Mouse (Mus musculus): ENCODE data around the gene Exoc6b. TPM values are rescaled to one million over a fixed set of nuclear protein-coding genes. Genes with fewer than 3 reads are reported as not detected.

Exoc6b gene
- polyA plus RNA-seq, 1 experiment = 42.5 TPM

GRCm38 (mm10) chr6:84845665-84846064, 223.6 kb downstream of the Exoc6b start:
- no peaks in the 10 kb centered on the region for H3K27me3 ChIP-seq (ENCODE audit: control insufficient read depth, insufficient read depth, low read length)
- 77% methylated on average over 7 of the region's 7 CpGs for WGBS
- no peak for TF ChIP-seq POLR2A (IDR thresholded peaks at IDR 0.05; ENCODE audit: borderline replicate concordance, insufficient read depth, low read length)
- TF ChIP-seq CTCF (IDR thresholded peaks at IDR 0.05; ENCODE audit: borderline replicate concordance, insufficient read depth, low read depth, low read length) = no peak
- no peaks in the 10 kb centered on the region for H3K4me1 ChIP-seq (ENCODE audit: control insufficient read depth, insufficient read depth, low read length)
- no peak overlapping the region for H3K27ac ChIP-seq (ENCODE audit: insufficient read depth, low read length)
- no peak overlapping the region for H3K4me3 ChIP-seq (replicated peaks; ENCODE audit: insufficient read depth, low read depth, low read length)
- no peak for DNase-seq

- Histone ChIP-seq H3K27me3 (ENCODE audit: control insufficient read depth, insufficient read depth, low read length) (no peaks in the 10 kb centered on the region), H3K4me3 (replicated peaks; ENCODE audit: insufficient read depth, low read depth, low read length) (no peak overlapping the region), H3K4me1 (ENCODE audit: control insufficient read depth, insufficient read depth, low read length) (no peaks in the 10 kb centered on the region), H3K27ac (ENCODE audit: insufficient read depth, low read length) (no peak overlapping the region)
- TF ChIP-seq CTCF (IDR thresholded peaks at IDR 0.05; ENCODE audit: borderline replicate concordance, insufficient read depth, low read depth, low read length) (no peak), POLR2A (IDR thresholded peaks at IDR 0.05; ENCODE audit: borderline replicate concordance, insufficient read depth, low read length) (no peak)
- DNase-seq = no peak
Measured at GRCm38 (mm10) chr6:84841138-84841537, 228.2 kb downstream of the Exoc6b start.

DNA sequence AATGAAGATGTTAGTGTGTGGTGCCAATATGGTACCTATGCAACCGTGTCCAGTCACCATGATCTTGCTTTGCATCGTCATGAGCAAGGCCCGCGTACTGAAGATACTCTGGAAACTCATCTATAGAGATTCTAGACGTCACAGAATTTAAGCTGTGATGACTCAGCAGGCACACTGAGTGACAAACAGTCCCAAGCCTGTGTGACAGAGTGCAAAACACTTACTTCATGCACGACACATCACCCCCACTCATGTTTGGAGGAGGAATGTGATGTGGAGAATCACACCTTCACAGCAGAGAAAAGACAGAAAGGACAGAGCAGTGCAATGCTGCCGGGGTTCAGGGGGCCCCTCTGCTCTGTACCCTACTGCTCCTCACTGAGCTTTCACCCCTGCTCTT, 261.8 kb downstream of the Exoc6b start:
- no peaks in the 10 kb centered on the region for H3K4me1 ChIP-seq (ENCODE audit: control insufficient read depth, insufficient read depth, low read length)
- no peak overlapping the region for H3K4me3 ChIP-seq (replicated peaks; ENCODE audit: insufficient read depth, low read depth, low read length)
- no peak for TF ChIP-seq CTCF (IDR thresholded peaks at IDR 0.05; ENCODE audit: borderline replicate concordance, insufficient read depth, low read depth, low read length)
- no peak for TF ChIP-seq POLR2A (IDR thresholded peaks at IDR 0.05; ENCODE audit: borderline replicate concordance, insufficient read depth, low read length)
- no peak for DNase-seq
- no peak overlapping the region for H3K27ac ChIP-seq (ENCODE audit: insufficient read depth, low read length)
- no peaks in the 10 kb centered on the region for H3K27me3 ChIP-seq (ENCODE audit: control insufficient read depth, insufficient read depth, low read length)
- 87% methylated on average over 7 of the region's 7 CpGs for WGBS

- no peak for DNase-seq
- TF ChIP-seq POLR2A (IDR thresholded peaks at IDR 0.05; ENCODE audit: borderline replicate concordance, insufficient read depth, low read length) = no peak
- no peak for TF ChIP-seq CTCF (IDR thresholded peaks at IDR 0.05; ENCODE audit: borderline replicate concordance, insufficient read depth, low read depth, low read length)
- H3K27ac ChIP-seq (ENCODE audit: insufficient read depth, low read length) = no peak overlapping the region
- no peaks in the 10 kb centered on the region for H3K4me1 ChIP-seq (ENCODE audit: control insufficient read depth, insufficient read depth, low read length)
- WGBS = 13% methylated on average over 2 of the region's 2 CpGs
- no peak overlapping the region for H3K4me3 ChIP-seq (replicated peaks; ENCODE audit: insufficient read depth, low read depth, low read length)
- no peaks in the 10 kb centered on the region for H3K27me3 ChIP-seq (ENCODE audit: control insufficient read depth, insufficient read depth, low read length)
Measured at GRCm38 (mm10) chr6:84806132-84806730, 263.1 kb downstream of the Exoc6b start.

DNA sequence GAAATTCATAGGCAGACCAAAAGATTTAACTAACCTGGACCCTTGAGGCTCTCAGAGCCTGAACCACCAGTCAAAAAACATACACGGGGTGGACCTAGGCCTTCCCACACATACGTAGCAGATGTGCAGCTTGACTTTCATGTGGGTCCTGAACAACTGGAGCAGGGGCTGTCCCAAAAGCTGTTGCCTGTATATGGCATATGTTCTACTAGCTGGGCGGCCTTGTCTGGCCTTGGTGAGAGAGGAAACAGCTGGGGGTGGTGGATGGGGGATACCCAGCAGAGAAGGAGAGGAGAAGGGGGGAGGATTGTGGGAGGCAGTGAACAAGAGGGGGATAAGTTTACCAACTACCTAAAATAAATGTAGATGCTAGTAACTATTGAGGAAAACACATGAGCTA, 270.6 kb downstream of the Exoc6b start:
- no peak overlapping the region for H3K27ac ChIP-seq (ENCODE audit: insufficient read depth, low read length)
- TF ChIP-seq CTCF (IDR thresholded peaks at IDR 0.05; ENCODE audit: borderline replicate concordance, insufficient read depth, low read depth, low read length) (no peak), POLR2A (IDR thresholded peaks at IDR 0.05; ENCODE audit: borderline replicate concordance, insufficient read depth, low read length) (no peak)
- H3K4me3 ChIP-seq (replicated peaks; ENCODE audit: insufficient read depth, low read depth, low read length) = no peak overlapping the region
- DNase-seq = no peak
- WGBS = 89% methylated on average over 3 of the region's 3 CpGs
- H3K4me1 ChIP-seq (ENCODE audit: control insufficient read depth, insufficient read depth, low read length) = no peaks in the 10 kb centered on the region
- no peaks in the 10 kb centered on the region for H3K27me3 ChIP-seq (ENCODE audit: control insufficient read depth, insufficient read depth, low read length)

DNA sequence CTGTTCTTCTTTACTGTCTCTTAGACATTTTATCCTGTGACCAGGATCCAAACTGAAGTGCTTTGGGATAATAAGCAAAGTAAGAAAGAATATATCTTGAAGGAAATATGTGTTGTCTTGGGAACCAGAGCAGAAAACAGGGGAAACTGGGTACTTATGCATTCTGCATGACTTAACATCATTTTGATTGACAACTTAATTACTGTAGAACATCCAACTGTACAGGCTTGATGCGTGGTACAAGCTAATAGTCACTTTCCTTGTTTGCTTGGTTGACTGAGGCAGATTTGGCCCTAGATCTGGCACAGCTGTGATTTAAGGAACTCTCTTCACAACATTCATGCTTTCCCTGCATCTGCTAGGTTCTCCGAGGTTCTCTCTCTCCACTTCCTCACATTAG, 285.3 kb downstream of the Exoc6b start:
- no peaks in the 10 kb centered on the region for H3K27me3 ChIP-seq (ENCODE audit: control insufficient read depth, insufficient read depth, low read length)
- no peaks in the 10 kb centered on the region for H3K4me1 ChIP-seq (ENCODE audit: control insufficient read depth, insufficient read depth, low read length)
- DNase-seq = no peak
- 62% methylated on average over 2 of the region's 2 CpGs for WGBS
- TF ChIP-seq POLR2A (IDR thresholded peaks at IDR 0.05; ENCODE audit: borderline replicate concordance, insufficient read depth, low read length) (no peak), CTCF (IDR thresholded peaks at IDR 0.05; ENCODE audit: borderline replicate concordance, insufficient read depth, low read depth, low read length) (no peak)
- H3K27ac ChIP-seq (ENCODE audit: insufficient read depth, low read length) = no peak overlapping the region
- no peak overlapping the region for H3K4me3 ChIP-seq (replicated peaks; ENCODE audit: insufficient read depth, low read depth, low read length)

DNA sequence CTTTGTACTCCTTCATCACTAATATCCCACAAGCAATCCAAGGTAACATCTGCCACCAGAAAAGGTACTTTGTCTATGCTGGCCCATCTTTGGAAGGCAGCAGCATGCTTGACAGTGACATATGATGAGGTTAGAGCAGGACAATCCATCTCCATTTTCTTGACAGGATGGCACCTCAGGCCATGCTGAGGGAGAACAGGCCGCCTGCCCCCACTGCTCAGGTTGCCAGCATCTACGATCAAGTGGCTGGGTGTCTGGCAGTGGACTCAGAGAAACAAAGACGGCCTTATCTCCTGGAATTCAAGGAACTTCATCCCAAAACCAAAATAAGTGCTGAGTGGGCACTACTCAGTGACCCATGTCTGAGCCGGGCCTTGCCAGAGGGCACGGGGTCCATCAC, 289.3 kb downstream of the Exoc6b start:
- 68% methylated on average over 5 of the region's 5 CpGs for WGBS
- TF ChIP-seq POLR2A (IDR thresholded peaks at IDR 0.05; ENCODE audit: borderline replicate concordance, insufficient read depth, low read length) (no peak), CTCF (IDR thresholded peaks at IDR 0.05; ENCODE audit: borderline replicate concordance, insufficient read depth, low read depth, low read length) (no peak)
- no peak for DNase-seq
- no peak overlapping the region for H3K27ac ChIP-seq (ENCODE audit: insufficient read depth, low read length)
- no peak overlapping the region for H3K4me3 ChIP-seq (replicated peaks; ENCODE audit: insufficient read depth, low read depth, low read length)
- H3K27me3 ChIP-seq (ENCODE audit: control insufficient read depth, insufficient read depth, low read length) = no peaks in the 10 kb centered on the region
- no peaks in the 10 kb centered on the region for H3K4me1 ChIP-seq (ENCODE audit: control insufficient read depth, insufficient read depth, low read length)

- TF ChIP-seq CTCF (IDR thresholded peaks at IDR 0.05; ENCODE audit: borderline replicate concordance, insufficient read depth, low read depth, low read length) (no peak), POLR2A (IDR thresholded peaks at IDR 0.05; ENCODE audit: borderline replicate concordance, insufficient read depth, low read length) (no peak)
- H3K27me3 ChIP-seq (ENCODE audit: control insufficient read depth, insufficient read depth, low read length) = no peaks in the 10 kb centered on the region
- 86% methylated on average over 5 of the region's 5 CpGs for WGBS
- no peak overlapping the region for H3K4me3 ChIP-seq (replicated peaks; ENCODE audit: insufficient read depth, low read depth, low read length)
- DNase-seq = no peak
- no peaks in the 10 kb centered on the region for H3K4me1 ChIP-seq (ENCODE audit: control insufficient read depth, insufficient read depth, low read length)
- H3K27ac ChIP-seq (ENCODE audit: insufficient read depth, low read length) = no peak overlapping the region
Measured at GRCm38 (mm10) chr6:84778970-84779369, 290.3 kb downstream of the Exoc6b start.
